Mouse (Mus musculus) cortical plate, adult 2 months (tissue): ENCODE data around the gene Stk26.

ENCODE experiments used
- CTCF ChIP-seq: fragments of 200-500 bp; IDR thresholded peaks from 2 replicates; pipeline ENCODE4 v1.5.1; 2011; ENCODE audit warnings: mild to moderate bottlenecking, control low read depth, low read length; ENCODE audit not compliant: insufficient read depth; ENCODE audit errors: extremely low read depth
- POLR2A ChIP-seq: fragments of 200-500 bp; IDR thresholded peaks from 2 replicates; pipeline ENCODE4 v1.6.1; 2011; ENCODE audit warnings: mild to moderate bottlenecking, low read length, control low read depth; ENCODE audit not compliant: insufficient read depth; ENCODE audit errors: extremely low read depth

- TF ChIP-seq POLR2A (no peak), CTCF (no peak)
Observed at GRCm38 (mm10) chrX:50887999-50888398, 47.2 kb downstream of the Stk26 start.
